Mouse (Mus musculus) lung, adult 2 months (tissue): ENCODE measurements around the gene Gm8362.
"Not testable (repeated sequence)": the region's sequence is repeated elsewhere in the genome, so short reads cannot be mapped to it uniquely, and the experiment has no call there.

ENCODE experiments used
- CTCF ChIP-seq: fragments of 200-500 bp; IDR thresholded peaks from 2 replicates; pipeline ENCODE4 v1.5.1; 2011; ENCODE audit warnings: mild to moderate bottlenecking, low read length, control low read depth; ENCODE audit not compliant: insufficient read depth
- POLR2A ChIP-seq: fragments of 200-500 bp; IDR thresholded peaks from 2 replicates; pipeline ENCODE4 v1.6.1; 2011; ENCODE audit warnings: low read depth, mild to moderate bottlenecking, control low read depth, low read length, borderline replicate concordance; ENCODE audit errors: extremely low read depth

DNA sequence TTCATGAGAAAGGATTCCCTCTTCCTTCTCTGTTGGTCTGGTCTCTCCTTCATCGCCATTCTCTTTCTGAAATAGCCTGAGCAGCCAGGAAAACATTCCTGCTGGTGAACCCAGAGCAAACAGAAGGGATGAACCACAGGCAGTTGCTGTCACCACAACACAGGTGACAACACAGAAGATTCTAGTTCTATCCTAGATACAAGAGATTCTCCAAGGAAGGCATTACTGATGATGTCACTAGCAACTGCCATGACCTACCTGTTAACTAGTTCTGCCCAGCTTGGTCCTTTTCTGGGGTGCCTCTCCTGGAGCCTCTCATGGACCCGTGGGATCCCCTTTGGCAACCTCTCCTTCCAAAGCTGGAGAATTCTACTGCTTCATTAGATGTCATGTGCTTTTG lies 32.0 kb downstream of the Gm8362 start, which contains the start of gene Gm3636:
- not testable (repeated sequence) for TF ChIP-seq CTCF, POLR2A
